Mouse (Mus musculus): ENCODE data around the gene Rin2.

Gene Rin2

DNA sequence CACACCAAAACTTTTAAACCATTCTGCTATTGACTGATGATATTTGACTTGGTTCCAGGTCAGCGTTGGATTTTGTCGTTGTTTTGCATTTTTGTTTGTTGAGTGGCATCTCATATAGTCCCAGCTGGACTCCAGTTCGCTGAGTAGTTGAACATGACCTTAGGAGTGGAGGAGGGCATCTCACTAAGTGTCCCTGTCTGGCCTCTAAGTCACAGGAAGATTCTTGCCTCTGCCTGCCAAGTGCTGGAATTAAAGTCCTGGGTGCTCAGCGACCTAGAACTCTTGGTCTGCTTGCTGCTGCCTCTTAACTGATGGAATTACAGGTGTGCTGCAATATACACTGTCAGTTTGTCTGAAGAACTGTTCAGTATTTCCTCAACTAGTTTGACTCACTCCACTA, 154.2 kb downstream of the Rin2 start:
- no peak for DNase-seq (ENCODE audit: low spot score)

DNA sequence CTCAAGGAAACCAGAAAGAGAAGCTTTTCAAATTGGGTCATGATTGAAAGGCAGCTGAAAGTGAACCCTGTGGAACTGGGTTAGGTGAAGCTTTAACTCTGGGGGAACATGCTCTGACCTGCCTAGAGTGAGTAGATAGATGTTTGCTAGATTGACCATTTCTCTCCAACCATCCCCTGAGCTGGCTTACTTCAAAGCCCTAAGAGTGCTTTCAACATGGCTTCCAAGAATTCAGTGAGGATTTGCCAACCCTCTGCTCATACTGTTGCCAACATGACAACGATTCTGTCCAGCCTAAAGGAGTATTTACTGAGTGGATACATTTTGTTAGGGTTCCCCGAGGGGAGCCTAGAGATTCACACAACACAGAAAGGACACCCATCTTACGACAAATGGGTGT, 155.4 kb downstream of the Rin2 start:
- DNase-seq (ENCODE audit: low spot score): no peak

DNA sequence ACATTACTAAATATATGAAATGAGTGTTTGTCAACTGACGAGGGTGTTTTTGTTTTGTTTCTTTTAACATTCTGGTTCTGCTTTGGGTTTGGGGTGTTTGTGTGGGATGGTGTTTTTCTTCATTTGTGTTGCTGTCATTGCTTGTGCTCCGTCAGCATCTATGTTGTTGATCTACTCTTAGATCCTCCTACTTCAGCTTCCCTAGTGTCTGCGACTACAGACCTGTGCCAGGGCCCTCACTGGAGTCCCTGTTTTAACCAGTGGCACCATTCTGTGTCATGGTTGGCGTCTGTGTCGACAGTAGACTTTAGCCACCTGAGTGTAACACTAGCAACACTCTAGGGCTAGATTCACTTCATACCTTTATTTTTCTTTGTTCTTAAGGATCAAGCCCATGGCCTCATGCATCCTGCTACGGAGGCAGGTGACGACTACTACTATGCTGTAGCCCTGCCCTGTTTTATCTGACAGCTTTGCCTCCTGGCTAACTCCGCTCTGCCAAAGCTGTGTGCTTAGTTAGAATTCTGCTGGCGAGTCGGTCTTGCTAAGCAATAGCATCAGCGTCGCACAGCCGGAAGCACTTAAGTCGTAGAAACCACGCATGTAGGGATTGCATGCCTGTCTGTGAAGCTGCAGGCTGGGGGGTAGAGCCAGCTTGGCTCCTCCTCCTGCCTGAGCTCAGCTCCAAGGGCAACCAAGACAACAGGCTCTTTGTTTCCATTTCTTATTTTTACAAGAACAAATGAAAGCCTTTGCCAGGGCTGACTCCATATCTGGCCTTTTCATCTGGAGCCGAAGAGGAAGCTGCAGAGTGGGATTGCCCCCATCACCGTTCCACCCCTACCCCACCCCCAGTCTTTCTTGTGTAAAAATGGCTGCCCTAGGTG, 157.2 kb downstream of the Rin2 start:
- peak; percentile 40 for DNase-seq (ENCODE audit: low spot score)

DNA sequence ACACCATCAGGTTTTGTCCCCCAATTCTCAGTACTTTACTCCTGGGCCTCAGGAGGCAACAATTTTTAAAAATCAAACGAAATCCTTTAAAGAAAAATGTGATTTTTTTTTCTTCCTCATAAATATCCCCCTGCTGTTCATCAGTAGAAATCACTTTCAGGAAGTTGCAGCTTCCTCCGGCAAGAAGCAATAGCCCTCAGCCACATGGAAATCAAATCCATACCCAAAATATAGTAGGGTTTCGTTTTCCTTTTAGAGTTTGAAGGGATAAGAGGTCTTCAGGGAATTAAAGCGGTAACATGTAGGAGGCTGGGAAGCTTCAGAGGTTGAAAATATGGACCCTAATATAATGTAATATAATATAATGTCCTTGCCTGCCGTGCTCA, 157.8 kb downstream of the Rin2 start:
- no peak for DNase-seq (ENCODE audit: low spot score)

DNA sequence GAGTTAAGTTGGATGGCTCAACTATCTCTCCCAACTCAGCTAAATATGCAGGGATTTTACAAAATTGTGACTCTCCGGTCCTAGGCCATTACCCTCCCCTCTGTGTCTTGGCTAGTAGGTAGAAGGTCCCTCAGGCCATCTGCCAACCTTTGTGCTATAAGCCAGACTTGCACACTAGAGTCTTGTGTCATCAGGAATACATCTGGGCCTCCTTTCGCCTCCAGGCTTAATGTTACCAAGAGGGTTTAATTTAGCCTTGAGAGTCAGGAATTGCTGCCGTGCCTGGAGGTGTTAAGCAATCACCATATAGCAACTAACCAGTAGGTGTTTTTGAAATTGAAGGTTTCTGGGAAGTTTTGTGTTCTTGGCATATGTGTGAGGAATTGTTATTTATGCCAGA, 158.3 kb downstream of the Rin2 start:
- DNase-seq (ENCODE audit: low spot score): no peak

DNA sequence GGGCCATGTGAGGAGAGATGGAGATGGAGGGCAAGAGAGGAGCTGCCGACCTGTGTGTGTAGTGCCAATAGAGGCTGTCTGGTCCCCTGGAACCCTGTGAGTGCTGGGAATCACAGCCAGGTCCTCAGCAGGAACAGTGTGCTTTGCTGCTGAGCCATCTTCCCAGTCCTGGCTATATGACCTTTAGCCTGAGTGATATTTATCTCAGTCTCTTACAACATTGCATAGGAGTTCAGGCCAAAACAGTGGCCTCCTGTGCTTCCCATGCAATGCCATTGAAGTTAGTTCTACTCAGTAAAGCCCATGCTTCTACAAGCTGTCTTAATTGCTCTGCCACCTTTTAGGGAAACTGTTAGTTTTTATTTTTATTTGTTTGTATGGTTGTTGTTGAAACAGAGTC, 160.9 kb downstream of the Rin2 start:
- DNase-seq (ENCODE audit: low spot score): no peak

DNA sequence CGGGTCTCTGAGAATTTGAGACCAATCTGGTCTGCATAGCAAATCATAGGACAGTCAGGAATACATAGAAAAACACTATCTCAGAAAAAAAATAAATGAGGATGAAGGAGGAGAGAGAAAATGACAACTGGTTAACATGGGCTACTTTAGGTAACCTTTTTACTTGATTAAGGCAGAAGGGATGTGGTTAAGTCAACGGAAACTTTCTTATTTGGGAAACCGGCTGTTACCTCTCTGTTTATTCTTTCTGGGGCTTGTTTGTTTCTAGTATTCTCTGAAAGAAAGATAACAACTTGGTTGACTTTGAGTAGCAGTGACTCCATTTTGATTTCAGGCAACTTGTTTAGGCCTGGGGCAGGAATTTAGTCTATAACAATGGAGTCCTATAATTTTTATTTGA, 163.7 kb downstream of the Rin2 start:
- no peak for DNase-seq (ENCODE audit: low spot score)

DNA sequence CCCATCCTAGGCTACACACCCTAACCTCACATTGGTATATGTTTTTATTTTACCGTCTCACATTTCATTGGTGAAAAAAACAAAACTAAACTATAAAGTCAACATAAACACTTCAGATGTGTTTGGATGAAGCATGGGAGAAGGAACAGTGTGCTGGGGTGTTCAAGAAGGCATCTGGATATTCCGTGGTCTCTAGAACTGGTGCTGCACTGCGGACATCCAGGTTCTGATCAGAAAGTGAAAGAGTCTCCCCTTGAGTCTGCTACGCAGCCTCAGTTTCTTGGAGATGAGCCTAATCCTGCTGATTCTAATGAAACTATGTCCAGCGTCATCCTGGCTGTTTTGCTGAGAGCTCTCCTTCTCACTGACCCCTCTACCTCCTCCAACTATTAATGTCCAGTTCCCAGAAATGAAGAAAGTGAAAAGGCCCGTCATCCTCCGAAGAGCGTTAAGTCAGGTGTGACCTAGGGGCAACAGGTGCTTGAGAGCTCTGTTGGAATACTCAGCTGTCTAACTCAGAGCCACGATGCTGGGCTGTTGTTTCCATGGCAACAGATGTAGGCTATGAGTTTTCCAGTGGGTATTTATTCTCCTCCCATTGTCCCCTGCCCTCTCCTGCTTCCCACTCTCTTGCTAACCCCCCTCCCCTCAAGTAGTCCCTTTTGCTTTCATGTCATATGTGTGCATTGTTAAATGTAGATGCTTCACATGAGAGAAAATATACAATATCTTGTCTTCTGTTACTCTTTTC, 164.7 kb downstream of the Rin2 start:
- no peak for DNase-seq (ENCODE audit: low spot score)

DNA sequence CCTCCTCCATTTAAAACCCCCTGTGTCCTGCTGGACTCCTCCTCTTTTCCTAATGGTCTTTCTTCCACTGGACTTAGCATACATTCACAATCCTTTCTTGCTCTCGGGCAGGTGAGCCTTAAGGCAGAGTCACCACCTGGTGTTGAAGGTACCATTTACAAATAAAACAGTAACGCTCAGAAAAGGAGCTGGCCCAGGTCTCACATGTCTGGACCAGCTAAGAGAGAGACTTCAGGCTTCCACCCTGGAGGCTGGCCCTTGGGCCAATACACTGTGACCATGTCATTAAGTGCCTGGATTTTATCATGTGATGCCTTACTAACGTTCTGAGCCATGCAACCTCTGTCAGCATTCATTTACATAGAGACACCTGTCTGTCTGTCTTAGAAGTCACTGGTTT, 165.3 kb downstream of the Rin2 start:
- no peak for DNase-seq (ENCODE audit: low spot score)

DNA sequence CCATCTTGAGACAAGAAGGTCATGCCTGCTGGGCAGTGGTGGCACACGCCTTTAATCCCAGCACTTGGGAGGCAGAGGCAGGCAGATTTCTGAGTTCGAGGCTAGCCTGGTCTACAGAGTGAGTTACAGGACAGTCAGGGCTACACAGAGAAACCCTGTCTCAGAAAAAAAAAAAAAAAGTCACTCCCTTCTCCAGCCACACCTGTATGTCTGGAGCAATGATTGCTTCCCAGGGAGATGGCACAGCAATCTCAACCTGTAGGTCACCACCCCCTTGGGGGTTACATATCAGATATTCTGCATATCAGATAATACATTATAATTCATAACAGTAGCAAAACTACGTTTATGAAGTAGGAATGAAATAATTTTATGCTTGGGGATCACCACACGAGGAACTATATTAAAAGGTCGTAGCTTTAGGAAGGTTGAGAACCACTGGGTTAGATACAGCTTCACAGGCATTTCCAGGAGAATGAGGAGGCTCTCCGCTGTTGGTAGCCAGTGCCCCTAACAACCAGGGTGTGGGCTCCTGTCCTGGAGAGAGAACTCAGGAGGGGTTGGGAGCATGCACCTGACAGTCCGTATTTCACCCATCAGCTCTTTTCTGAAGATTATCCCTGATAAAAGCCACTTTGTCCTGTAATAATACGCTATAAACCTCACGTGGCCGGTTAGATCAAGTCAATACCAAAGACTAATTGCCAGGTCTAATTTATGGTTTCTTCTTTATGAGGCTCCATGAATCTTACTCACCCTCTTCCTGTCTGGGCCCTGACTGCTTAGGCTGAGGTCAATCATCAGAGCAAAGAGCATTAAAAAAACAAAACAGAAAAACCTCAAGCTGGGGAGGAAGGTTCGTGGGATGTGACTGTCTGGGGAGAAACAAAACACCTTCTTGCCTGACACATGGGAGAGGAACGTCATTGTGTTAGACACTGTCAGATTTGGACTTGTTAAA, 166.2 kb downstream of the Rin2 start:
- DNase-seq (ENCODE audit: low spot score): no peak

DNA sequence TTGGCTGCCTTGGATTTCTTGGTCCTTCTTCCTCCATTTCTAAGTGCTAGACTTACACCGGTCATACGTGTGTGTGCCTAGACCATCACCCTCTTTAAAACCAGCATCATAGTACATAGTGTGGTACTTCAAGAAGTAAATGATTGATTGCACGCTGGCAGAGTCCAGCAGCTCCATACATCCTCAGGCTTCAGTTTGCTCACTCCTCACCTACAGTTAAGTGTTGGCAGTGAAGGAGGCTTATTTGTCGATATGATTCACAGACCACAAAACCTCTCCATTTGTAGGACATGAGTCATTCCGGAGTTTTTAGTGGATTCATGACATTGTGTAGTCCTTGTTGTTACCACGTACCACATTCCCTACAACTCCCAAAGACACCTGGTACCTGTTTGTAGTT, 168.3 kb downstream of the Rin2 start:
- DNase-seq (ENCODE audit: low spot score): no peak

DNA sequence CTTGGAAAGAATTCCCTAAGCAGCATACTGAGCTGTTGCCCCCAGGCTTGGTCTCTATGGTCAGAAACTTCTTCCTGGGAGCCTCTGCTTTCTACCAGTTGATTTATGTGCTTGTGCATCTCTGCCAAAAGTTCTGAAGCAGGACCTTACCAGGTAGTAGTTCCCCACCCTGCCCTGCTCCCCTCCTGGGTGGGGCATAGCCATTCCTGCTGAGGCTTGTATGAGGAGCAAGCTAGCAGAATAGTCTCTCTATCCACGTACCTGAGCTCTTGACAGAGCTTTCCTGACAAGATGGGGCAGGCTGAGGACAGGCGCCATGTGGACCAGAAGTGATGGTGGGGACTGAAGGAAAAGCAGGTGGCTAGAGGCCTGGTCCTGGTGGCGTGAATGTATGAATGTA, 171.6 kb downstream of the Rin2 start:
- no peak for DNase-seq (ENCODE audit: low spot score)

DNA sequence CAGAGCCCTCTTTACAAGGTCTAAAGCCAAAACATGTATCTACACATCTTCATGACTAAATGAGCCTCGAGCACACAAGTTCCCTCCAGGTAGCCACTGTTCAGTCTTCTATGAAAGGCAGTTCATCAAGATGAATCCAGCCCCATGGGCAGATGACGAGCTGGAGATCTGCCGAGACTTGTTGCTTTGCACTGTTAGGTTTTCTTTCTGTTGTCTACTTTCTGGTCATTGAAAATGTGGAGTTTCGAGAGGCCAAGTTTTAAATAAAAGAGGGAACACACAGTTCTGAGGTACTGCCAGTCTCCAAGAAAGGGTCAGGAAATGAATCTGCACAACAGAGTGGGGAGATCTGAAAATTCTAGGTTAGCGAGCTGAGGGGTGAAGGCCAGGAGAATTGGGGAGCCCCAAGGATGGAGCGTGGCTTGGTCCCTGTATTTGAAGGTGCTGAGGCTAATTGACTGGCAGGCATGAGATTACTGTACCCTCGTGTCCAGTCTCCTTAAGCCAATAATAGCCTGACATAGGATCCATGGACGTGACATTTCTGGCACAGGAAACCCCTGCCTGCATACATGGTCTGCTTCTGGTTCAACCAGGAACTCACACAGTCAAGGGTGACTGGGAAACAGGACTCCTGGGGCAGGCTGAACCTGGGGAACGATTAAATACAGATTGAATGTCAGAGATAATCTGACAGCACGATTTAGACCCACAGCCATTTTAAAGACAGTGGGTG, 174.3 kb downstream of the Rin2 start:
- no peak for DNase-seq (ENCODE audit: low spot score)

DNA sequence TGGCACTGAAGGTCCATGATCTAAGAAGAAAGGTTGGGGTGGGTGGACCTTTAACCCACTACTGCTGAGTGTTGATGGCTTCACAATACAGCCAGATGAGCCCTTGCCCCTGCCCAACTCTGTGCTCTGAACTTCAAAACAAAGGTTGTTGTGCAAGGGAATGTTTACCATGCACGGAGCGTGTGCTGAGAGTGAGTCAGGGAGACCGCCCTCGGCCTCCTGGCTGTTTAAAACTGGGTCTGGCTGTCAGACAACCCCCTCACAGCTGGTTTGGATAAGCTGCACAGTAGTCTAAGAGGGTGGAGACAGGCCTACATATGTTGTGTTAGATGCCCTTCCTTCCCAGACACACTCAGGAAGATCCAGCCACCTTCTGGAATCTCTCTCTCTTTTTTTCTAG, 175.8 kb downstream of the Rin2 start:
- DNase-seq (ENCODE audit: low spot score): no peak

DNA sequence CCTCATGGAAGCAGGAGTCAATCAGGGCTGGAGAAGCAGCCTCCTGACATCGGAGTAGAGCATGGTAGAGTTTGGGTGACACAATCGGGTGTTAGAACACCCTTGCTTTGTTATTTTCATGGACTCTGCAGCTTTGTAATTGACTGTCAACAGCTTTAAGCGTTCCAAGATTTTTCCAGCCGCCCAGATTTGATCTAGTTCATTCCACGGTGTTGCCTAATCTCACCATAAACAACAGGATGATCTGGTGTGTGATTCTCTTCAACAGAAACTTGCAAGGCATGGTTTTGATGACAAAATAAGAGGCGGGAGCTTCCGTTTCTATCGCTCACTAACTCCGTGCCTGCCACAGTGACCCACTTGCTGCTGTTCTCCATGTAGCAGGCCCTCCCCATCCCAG, 180.8 kb downstream of the Rin2 start:
- DNase-seq (ENCODE audit: low spot score): no peak

DNA sequence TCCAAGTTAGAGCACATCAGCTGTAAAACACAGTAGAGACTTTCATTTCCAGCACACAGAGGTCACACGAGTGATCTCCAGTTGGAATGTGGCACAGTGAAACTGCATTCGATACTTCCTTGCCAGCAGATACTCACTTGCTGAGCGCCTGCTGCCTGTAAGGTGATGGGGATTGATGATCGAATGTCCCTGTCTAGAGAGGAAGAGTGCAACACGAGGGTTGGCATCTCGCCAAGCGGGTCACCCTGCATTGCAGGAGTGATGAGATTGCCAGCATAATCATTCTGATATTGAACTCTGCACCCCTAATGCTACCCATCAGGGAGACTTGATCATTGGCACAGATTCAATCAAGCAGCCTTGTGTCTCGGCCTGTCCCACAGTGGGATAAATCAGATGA, 182.8 kb downstream of the Rin2 start:
- DNase-seq (ENCODE audit: low spot score): no peak

DNA sequence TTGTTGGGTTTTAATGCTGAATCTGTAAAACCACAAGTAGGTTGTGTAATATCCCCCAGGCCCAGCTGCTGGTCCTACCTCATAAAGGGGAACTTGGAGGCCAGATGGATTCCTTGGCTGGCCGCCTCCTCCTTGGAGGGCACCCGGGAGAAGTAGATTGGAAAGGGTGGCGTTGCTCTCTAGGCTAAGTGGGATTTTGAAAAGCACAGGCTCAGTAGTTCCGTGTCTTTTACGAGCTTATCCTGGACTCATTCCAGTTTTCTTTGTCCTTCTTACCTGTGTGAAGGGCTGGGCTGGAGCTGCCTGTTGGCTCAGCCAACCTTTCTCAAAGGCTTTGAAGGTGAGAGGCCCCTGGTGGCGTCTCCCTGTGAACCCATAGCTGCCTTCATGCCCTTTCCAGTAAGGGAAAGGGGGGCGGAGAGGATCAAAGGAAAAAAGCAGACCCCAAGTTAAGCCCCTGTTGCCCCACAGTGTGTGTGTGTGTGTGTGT, 184.5 kb downstream of the Rin2 start:
- DNase-seq (ENCODE audit: low spot score): peak; percentile 51

DNA sequence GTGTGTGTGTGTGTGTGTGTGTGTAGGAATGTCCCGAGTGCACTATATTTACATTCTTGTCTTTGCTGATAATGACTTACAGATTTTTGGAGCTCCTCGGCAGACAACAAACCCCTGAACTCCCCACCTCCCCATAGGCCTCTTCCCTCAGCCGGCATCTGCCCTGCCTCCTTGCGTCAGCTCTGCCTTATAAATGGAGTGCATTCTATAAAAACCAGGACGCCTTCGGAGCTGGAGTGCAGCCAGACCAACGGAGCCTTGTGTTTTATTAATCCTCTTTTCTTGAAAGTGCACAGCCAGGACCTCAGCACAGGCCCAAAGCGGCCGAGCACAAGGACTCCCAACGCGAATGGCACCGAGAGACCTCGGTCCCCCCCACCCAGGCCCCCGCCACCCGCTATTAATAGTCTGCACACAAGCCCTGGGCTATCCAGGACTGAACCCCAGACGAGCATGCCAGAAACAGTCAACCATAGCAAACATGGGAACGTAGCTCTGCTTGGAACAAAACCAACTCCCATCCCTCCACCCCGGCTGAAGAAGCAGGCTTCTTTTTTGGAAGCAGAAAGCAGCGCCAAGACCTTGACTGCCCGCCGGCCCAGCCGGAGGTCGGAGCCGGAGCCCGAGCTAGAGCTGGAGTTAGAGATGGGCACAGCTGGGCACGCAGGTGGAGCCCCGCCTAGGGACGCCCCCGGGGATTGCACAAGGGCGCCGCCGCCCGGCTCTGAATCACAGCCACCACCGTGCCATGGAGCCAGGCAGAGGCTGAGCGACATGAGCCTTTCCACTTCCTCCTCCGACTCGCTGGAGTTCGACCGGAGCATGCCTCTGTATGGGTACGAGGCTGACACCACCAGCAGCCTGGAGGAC, 185.2 kb downstream of the Rin2 start:
- peak; percentile 77 for DNase-seq (ENCODE audit: low spot score)

DNA sequence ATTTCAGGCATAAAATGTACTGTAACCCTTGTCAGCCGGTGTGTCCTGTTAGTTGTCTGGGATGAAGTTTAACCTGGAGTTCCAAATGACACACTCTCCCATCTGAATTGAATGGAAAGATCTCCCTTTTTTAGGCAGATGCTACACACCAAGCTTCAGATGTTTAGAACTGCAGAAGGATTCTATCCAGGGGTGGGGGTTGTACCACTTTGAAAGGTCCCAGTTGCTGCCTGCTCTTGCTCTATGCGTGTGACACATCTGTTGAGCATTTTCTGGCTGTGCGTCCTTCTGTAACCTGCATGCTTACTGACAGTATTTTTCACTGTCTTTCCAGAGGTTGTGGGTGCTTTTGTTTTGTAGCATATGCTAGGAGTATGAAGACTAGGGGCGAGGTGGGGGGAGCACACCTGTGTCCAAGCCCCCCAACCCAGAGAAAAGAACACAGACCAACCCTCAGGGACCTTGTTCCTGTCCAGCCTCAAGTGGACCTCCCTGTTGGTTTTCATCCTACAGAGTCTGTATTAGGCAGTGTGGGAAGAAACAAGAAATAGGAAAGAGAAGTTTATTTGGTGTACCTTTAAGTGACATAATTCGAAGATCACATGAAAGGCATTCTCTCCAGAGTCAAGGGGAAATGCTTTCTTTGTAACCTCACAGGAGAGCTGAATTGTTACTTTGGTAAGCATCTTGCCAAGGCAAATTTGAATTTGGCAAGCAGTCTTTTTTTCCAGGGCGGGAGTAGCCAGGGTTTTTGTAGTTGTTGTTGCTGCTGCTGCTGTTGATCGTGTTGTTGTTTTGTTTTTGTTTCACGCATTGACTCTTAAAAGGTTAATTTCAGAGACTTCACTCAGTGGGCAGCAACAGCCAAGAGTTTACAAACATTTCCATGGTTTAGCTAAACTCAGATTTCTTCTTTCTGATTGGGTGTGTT, 186.4 kb downstream of the Rin2 start:
- no peak for DNase-seq (ENCODE audit: low spot score)
